Mouse (Mus musculus): ENCODE results near the gene Anp32e.

- TF ChIP-seq CTCF (IDR thresholded peaks at IDR 0.05; ENCODE audit: borderline replicate concordance, insufficient read depth, low read length) (no peak), POLR2A (IDR thresholded peaks at IDR 0.05; ENCODE audit: low read depth, low read length) (no peak)
Observed at GRCm38 (mm10) chr3:95903753-95904502, 25.1 kb upstream of the Anp32e start.
